Mouse (Mus musculus): ENCODE results near the gene BC004004. TPM values are rescaled to one million over a fixed set of nuclear protein-coding genes. Genes with fewer than 3 reads are reported as not detected.

Gene BC004004
- total and polyA plus RNA-seq, 2 experiments from 2014 or later: 145 to 181 TPM

DNA sequence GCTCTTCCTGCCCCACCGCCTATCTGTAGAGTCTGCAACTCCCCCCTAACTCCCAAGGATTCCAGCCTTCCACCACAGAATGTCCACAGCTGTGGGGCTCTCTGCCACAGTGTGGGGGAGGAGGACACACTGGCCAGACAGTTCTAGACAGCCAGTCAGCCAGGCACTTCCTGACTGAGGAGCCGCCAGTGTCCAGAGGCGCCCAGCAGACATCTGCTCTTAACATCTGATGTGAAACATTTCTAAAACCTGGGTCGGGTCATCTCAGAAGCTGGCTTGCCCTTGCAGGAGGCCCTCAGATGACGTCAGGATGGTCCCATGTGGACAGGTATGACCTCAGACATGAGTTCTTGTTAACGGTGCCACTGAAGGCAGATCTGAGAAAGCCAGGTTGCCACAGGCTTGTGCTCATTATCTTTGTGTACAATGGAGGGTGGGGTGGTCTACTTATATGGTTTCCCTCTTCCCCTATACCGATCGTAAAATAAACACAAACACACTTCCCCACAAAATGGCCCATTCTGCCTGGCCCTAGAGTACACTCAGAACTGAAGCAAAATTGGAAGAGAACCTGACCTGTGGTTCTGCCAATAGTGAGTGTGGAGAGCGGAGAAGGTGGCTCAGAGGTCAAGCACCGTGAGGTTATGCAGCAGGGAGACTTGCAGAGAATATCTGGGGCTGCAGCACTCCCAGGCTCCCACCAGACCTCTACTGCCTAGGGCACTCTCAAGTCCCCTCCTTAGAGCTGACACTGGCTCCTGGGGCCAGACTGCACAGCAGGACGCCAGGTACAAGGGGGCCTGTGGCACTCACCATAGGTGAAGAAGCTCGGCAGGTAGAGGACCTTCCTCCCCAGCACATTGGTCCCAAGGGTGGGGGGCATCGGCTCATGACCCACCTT is 73.7 kb downstream of the BC004004 start:
- 47% methylated on average over 13 of the region's 13 CpGs for WGBS
- DNase-seq (ENCODE audit: low spot score): peak; percentile 26
- Histone ChIP-seq H3K36me3 (ENCODE audit: insufficient read depth, low read length) (peaks cover 18% of the 10 kb centered on the region), H3K27me3 (ENCODE audit: insufficient read depth, low read length) (no peaks in the 10 kb centered on the region), H3K9me3 (ENCODE audit: low read length) (no peaks in the 10 kb centered on the region), H3K27ac (peak overlapping the region; percentile 85), H3K4me3 (ENCODE audit: low read length) (no peak overlapping the region), H3K9ac (replicated peaks; ENCODE audit: low read length) (peak overlapping the region; percentile 15; the same call in 1 of the 2 replicates), H3K4me1 (ENCODE audit: insufficient read depth, low read length) (peaks cover 37% of the 10 kb centered on the region), H3K4me2 (ENCODE audit: low read depth, low read length) (no peak overlapping the region)
- no peak for TF ChIP-seq CTCF (IDR thresholded peaks at IDR 0.05; ENCODE audit: low read depth)
- peak; percentile 50 for ATAC-seq

DNA sequence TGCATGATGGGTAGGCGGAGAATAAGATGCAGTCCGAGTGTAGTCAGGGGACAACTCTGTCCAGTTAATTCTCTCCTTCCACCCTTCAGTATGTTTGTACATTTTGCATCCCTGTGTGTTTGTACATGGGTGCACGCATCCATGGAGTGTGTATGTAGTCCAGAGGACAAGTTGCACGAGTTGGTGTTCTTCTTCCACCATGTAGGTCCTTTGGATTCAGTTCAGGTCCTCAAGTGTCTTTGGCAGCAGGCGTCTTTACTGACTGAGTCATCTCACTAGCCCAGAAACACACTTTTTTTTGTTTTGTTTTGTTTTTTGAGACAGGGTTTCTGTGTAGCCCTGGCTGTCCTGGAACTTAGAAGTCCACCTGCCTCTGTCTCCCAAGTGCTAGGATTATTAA is 74.7 kb downstream of the BC004004 start:
- TF ChIP-seq CTCF (IDR thresholded peaks at IDR 0.05; ENCODE audit: low read depth): no peak
- Histone ChIP-seq H3K9me3 (ENCODE audit: low read length) (no peaks in the 10 kb centered on the region), H3K36me3 (ENCODE audit: insufficient read depth, low read length) (peaks cover 13% of the 10 kb centered on the region), H3K4me2 (ENCODE audit: low read depth, low read length) (no peak overlapping the region), H3K9ac (replicated peaks; ENCODE audit: low read length) (no peak overlapping the region), H3K4me3 (ENCODE audit: low read length) (no peak overlapping the region), H3K4me1 (ENCODE audit: insufficient read depth, low read length) (peaks cover 37% of the 10 kb centered on the region), H3K27me3 (ENCODE audit: insufficient read depth, low read length) (no peaks in the 10 kb centered on the region), H3K27ac (no peak overlapping the region)
- ATAC-seq (no peak), DNase-seq (ENCODE audit: low spot score) (no peak)
- WGBS: 86% methylated on average over 5 of the region's 5 CpGs

DNA sequence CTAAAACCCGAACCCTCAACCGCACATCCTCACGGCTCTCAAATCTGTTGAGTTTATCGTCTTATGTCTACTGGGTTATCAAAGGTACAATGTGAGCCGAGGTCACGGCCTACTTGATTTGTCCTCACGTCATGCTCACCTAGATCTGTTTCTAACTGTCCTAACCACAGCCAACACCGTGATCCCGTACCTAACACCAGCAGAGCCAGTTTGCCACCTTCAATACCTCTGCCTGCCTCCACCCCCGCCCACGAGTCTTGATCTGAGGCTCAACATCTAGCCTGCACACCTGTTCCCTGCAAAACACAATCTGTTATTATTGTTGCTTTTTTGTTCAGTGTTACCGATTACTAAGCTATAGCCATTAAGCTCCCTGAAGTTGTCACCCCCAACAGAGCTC is 76.7 kb downstream of the BC004004 start:
- H3K27me3 ChIP-seq (ENCODE audit: insufficient read depth, low read length): no peaks in the 10 kb centered on the region
- no peak for ATAC-seq
- 92% methylated on average over 12 of the region's 12 CpGs for WGBS
- DNase-seq (ENCODE audit: low spot score): no peak
- no peaks in the 10 kb centered on the region for H3K9me3 ChIP-seq (ENCODE audit: low read length)
- H3K4me2 ChIP-seq (ENCODE audit: low read depth, low read length): peak overlapping the region; percentile 74
- H3K4me3 ChIP-seq (ENCODE audit: low read length): 0 out of 2 replicates have a peak overlapping the region, but pooled peaks have one; percentile 85
- no peak overlapping the region for H3K9ac ChIP-seq (replicated peaks; ENCODE audit: low read length)
- H3K27ac ChIP-seq: peak overlapping the region; percentile 97; the same call in 1 of the 2 replicates
- peaks cover 4% of the 10 kb centered on the region; the same call in 1 of the 2 replicates for H3K36me3 ChIP-seq (ENCODE audit: insufficient read depth, low read length)
- no peak for TF ChIP-seq CTCF (IDR thresholded peaks at IDR 0.05; ENCODE audit: low read depth)
- peaks cover 28% of the 10 kb centered on the region for H3K4me1 ChIP-seq (ENCODE audit: insufficient read depth, low read length)

DNA sequence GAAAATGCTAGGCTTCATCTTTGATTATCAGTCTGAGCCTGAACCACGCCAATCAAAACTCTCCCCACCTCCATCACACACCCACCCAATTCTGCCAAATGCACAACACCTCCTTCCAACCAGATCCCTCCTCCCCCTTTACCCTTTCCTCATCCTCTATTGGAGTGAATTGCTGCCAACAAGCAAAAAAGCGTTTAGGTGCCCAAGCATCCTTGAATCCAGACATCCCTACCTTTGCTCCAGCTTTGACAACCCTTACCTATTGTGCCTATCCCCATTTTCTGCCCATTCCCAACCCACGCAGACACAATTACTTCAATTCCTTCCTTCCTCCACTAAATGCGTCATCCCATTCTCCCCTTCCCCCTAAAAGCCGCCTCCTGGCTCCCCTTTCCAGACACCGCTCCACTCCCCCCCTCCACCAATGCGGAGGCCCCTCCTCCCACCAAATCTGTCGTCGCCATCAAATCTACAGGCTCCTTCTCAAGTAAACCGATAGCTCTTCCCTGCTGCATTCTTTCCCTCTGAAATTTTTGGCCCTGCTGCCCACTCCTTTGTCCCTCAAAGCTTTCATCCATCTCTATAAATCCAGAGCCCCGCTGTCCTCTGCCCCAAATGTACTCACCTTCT is 78.0 kb downstream of the BC004004 start:
- Histone ChIP-seq H3K4me1 (ENCODE audit: insufficient read depth, low read length) (peaks cover 23% of the 10 kb centered on the region), H3K36me3 (ENCODE audit: insufficient read depth, low read length) (no peaks in the 10 kb centered on the region; the same call in 1 of the 2 replicates), H3K9me3 (ENCODE audit: low read length) (no peaks in the 10 kb centered on the region), H3K27me3 (ENCODE audit: insufficient read depth, low read length) (no peaks in the 10 kb centered on the region), H3K4me2 (ENCODE audit: low read depth, low read length) (peak overlapping the region; percentile 74), H3K4me3 (ENCODE audit: low read length) (peak overlapping the region; percentile 85), H3K9ac (replicated peaks; ENCODE audit: low read length) (peak overlapping the region; percentile 95), H3K27ac (peak overlapping the region; percentile 97)
- ATAC-seq (peak; percentile 37), DNase-seq (ENCODE audit: low spot score) (peak; percentile 74)
- 2% methylated on average over 11 of the region's 11 CpGs for WGBS
- no peak for TF ChIP-seq CTCF (IDR thresholded peaks at IDR 0.05; ENCODE audit: low read depth)

DNA sequence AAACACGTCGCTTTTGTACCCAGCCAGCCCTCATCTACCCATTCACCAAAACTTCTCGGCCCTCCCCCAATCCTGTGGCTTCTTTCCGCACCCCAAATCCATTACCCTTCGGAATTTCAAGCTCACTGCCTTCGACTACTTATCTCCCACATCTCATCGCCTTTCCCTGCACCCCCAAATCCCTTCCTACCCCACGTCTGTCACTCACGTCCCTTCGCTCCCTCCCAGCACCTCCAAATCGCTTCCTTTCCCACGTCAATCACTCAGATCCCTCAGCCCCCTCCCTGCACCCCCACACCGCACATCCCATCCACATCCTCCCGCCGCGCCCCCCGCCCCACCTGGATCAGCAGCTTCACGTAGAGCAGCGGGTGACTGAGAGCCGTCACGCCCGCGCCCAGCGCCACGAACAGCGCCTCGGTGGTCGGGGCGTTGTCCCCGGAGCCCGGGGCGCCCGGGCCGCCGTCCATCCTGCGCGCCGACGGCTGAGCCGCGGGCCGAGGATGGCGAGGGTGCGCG is 78.6 kb downstream of the BC004004 start:
- Histone ChIP-seq H3K27me3 (ENCODE audit: insufficient read depth, low read length) (no peaks in the 10 kb centered on the region), H3K4me3 (ENCODE audit: low read length) (peak overlapping the region; percentile 85), H3K4me2 (ENCODE audit: low read depth, low read length) (peak overlapping the region; percentile 74), H3K27ac (peak overlapping the region; percentile 97), H3K36me3 (ENCODE audit: insufficient read depth, low read length) (no peaks in the 10 kb centered on the region; the same call in 1 of the 2 replicates), H3K9me3 (ENCODE audit: low read length) (no peaks in the 10 kb centered on the region), H3K4me1 (ENCODE audit: insufficient read depth, low read length) (peaks cover 18% of the 10 kb centered on the region), H3K9ac (replicated peaks; ENCODE audit: low read length) (peak overlapping the region; percentile 95)
- ATAC-seq (peak; percentile 45), DNase-seq (ENCODE audit: low spot score) (peak; percentile 59)
- TF ChIP-seq CTCF (IDR thresholded peaks at IDR 0.05; ENCODE audit: low read depth): no peak
- 4% methylated on average over 45 of the region's 45 CpGs for WGBS

DNA sequence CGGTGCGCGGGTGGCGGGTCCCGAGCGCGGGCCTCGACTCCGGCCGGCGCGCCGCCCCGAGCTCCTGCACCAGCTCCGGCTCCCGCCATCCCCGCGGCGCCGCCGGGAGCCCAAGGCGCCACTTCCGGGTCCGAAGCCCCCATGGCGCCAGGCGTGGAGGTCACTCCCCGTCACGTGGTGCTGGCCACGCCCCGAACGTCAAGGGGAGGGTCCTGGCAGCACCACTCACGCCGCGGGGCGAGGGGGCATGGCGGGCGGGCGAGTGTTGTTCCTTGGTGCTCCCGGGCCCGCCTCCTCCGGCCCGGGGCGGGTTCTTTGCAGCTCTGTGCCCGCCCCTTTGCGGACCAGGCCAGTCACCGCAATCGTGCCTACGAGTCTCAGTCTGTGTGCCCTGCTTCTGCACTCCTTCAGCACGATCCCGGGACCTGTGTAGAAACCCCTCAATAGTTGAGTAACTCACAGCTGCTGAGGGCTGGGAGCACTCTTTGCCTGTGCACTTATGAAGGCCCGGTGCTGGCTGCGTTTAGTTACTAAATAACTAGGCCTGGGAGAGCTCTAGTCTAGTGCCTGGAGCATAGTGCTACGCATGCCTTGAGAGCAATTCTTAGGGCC is 79.2 kb downstream of the BC004004 start, which contains the start of gene Mtch1:
Gene Mtch1 (minus strand): TSS at position 290 of the 612 bp plus-strand sequence.
- Histone ChIP-seq H3K27ac (peak within 1 kb of the TSS; percentile 97), H3K4me1 (ENCODE audit: insufficient read depth, low read length) (peaks cover 12% of the 10 kb centered on the region), H3K9me3 (ENCODE audit: low read length) (no peaks in the 10 kb centered on the region), H3K36me3 (ENCODE audit: insufficient read depth, low read length) (no peaks in the 10 kb centered on the region; the same call in 1 of the 2 replicates), H3K27me3 (ENCODE audit: insufficient read depth, low read length) (no peaks in the 10 kb centered on the region), H3K4me2 (ENCODE audit: low read depth, low read length) (peak within 1 kb of the TSS; percentile 74), H3K9ac (replicated peaks; ENCODE audit: low read length) (peak within 1 kb of the TSS; percentile 95), H3K4me3 (ENCODE audit: low read length) (peak within 1 kb of the TSS; percentile 85)
- ATAC-seq: peak; percentile 96
- WGBS: under 1% methylated on average over 43 of the region's 53 CpGs
- DNase-seq (ENCODE audit: low spot score): peak; percentile 98
- no peak for TF ChIP-seq CTCF (IDR thresholded peaks at IDR 0.05; ENCODE audit: low read depth)
